Mouse (Mus musculus): Measurements from ENCODE around the gene Hes5.
A peak's percentile ranks its signal among the peaks of the same experiment; 100 is the strongest.

Gene Hes5

GRCm38 (mm10) chr4:154960690-154961225, at the start of gene Hes5:
Hes5 (plus strand) TSS chr4:154960923.
- peak; percentile 67 to 79 for DNase-seq

GRCm38 (mm10) chr4:154911644-154912043, 49.1 kb upstream of the Hes5 start:
- DNase-seq: no peak

DNA sequence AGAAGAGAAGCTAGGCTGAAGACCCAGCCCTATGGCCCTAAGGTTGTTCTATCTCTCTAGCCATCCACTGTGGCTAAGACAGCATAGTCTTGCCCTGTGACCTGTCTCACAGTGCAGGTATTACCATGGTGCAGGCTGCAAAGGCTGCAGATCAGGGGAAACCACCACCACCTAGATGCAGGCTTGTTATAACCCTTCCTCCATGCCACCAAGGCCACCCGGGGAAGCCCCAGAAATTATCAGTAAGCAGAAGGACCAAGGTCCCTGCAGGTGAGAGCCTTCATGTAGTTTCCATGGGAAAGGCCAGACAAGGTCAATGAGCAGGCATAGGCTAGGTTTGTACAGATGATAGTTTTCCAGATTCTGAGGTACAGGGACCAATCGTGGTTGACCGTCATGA, 46.9 kb upstream of the Hes5 start:
- no peak for DNase-seq

GRCm38 (mm10) chr4:154914252-154914651, 46.5 kb upstream of the Hes5 start:
- no peak for DNase-seq

DNA sequence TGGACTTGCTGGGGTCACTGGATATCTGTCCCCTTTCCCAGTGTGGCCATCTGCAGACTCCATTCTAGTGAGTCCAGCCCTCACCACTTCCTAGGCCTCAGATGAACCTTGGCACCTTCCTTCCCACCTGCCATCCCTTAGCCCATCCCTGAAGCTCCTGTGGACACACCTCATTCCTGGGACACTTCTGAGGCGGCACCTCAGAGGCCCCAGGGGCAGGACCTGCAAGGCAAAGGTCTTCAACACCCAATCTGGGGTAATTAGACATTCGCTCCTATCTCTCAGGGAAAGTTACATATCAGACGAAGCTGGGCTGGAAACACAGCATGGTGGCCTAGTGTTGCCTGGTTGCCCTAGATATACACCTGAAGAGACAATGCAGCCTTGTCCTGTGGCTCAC, 46.0 kb upstream of the Hes5 start:
- DNase-seq: no peak

DNA sequence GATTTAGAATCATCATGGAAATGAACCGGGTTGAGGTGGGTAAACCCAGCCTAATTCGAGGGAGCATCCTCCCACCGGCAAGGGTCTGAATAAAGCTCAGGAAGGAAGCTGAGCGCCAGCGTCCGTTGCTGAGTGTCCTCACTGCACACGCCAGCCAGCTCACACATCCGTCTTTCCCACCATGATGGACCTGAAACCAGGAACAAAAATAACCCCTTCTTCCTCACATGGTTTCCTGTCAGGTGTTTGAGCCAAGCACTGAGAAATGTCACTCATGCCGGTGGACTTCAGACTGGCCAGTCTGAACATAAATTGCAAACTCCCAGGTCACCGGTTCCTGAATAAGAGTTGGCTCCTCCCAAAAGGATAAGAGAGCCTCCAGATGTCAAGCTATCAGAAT, 45.4 kb upstream of the Hes5 start:
- no peak for DNase-seq

- no peak for DNase-seq
Observed at GRCm38 (mm10) chr4:154916662-154917061, 44.1 kb upstream of the Hes5 start.

GRCm38 (mm10) chr4:154922291-154922690, 38.4 kb upstream of the Hes5 start:
- peak; percentile 56 to 58 for DNase-seq

GRCm38 (mm10) chr4:154922931-154923330, 37.8 kb upstream of the Hes5 start:
- no peak for DNase-seq

DNA sequence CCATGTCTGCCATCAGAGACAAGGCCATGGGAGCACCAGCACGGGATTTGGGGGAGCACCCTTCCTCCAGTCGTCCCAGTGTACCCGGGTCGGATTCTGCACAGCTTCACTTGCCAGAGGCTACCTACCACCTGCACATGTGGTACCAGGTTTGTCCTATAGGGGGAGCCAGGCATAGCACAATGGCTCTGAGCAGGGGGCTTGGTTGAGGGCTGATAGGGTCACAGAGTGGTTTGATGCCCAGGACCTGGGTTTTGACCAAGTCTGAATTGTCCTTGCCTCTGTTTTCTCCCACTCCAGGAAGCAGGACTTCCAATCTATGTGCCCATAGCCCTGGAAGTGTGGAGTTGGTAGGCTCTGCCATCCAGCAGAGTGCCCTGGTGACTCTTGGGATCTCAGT, 35.3 kb upstream of the Hes5 start:
- DNase-seq: peak in 1 of 2 experiments; percentile 38

- no peak for DNase-seq
Observed at GRCm38 (mm10) chr4:154926969-154927898, 33.5 kb upstream of the Hes5 start.

DNA sequence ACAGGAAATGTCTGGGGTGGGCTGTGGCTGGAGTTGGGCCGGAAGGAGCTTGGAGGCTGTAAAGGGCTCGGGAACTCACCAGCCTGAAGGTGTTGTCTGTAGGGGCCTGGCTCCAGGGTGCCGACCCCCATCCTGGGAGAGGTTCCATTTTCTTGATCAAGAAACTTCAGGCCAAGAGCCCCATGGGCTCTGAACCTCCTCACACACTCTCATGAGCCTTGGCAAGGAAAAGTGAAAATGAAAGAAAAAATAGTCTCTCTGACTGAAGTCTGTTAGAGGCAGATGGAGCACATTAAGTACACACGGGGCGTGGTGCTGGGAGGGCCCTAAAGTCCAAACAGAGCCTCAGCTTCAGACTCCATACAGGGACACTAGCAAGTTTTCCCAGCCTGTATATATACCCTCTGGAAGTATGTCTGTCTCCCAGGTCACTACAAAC, 32.8 kb upstream of the Hes5 start:
- no peak for DNase-seq

DNA sequence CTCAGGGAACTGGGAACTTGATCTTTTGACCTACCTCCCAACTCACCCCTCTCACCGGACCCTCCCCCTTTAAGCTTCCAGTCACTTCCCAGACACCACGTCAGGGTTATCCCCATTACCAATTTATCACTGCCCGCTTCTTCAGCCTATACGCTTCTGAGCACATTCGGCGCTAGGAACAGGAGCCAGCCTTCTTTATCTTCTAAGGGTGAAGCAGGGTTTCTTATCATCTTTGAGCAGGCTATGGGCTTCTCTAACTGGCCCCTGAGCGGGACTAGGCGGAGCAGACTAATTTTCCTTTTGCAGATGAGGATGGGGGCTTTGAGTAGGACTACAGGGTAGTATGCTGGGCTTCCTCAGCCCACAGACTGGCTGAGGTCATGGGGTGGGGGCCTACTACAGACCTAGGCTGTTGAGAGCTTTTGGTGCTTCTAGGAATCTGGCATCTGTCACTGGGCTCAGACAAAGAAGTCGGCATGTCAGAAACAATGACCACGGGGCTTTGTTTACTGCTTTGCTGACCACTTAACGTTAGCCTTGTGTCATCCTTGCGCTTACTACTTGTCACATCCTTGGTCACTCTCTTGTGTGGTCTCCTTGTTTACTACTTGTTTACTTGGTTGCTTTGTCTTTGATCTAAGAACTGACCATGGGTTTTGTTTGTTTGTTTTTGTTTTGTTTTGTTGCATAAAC, 32.2 kb upstream of the Hes5 start, which contains the start of gene Tnfrsf14:
Tnfrsf14 (minus strand) TSS at position 169 of the 693 bp plus-strand sequence.
- DNase-seq: no peak

- DNase-seq: no peak
Observed at GRCm38 (mm10) chr4:154929088-154929660, 31.5 kb upstream of the Hes5 start.

DNA sequence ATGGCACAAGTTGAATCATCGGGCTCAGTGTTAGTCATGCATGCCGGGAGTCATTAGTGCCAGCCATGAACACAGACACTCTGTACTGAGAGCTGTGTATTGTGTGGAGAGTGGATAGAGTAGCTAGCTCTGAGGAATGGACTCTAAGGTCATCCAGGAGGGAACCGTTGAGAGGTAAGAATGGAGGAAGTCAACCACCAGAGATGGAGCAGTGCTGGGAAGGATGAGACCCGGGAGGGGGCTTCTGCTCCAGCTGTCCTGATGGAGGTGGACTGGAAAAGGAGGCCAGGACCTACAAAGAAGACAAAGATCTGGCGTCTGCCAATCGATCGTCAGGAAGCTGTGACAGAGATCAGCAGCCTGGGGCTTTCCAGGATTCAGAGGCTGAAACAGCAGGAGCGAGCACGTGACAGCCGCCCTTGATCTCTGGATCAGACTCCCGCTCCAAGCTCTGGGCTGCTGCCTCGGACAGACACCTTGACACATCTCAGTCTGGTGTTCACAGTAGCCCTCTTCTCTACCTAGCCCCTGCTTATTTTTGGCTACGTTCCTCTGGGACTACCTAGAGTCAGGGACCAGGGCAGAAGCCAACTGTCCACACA, 27.3 kb upstream of the Hes5 start:
- DNase-seq: no peak

- DNase-seq: no peak
Observed at GRCm38 (mm10) chr4:154934800-154935199, 25.9 kb upstream of the Hes5 start.

DNA sequence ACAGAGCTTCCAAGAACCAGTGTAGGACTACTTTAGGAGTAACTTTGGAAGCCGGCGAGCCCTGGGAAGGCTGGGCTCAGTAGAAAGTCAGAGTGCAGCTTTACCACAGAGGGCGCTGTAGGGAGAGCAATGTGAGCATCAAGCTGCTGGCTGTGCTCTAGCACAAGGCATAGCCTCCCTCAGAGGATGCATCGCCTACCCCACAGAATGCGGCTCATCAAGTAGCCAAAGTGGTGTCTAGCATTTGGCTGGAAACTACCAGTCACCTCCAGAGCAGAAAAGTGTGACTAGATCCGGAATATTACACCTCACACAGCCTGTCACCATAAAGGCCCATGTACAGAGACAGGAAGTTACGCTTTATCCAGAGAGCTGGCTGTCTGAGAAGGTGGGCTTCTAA, 24.9 kb upstream of the Hes5 start:
- DNase-seq: no peak

- no peak for DNase-seq
Observed at GRCm38 (mm10) chr4:154936542-154937255, 24.0 kb upstream of the Hes5 start.

DNA sequence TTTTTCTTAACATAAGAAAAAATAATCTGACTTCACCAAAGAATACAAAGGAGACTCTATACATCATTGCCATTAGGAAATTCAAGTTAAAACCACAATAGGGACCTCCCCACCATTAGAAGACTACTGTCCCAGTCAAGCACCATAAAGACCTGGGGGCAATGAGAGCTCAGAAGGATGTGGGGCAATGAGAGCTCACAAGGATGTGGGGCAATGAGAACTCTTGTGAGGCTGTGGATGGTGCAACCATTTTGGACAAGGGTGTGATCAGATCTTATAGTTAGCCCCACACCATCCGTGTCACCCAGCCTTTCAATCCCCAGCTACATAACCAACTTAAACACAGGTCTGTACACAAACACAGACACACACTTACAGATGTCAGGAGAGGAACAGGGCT, 23.0 kb upstream of the Hes5 start:
- no peak for DNase-seq

GRCm38 (mm10) chr4:154940156-154940555, 20.6 kb upstream of the Hes5 start:
- no peak for DNase-seq

DNA sequence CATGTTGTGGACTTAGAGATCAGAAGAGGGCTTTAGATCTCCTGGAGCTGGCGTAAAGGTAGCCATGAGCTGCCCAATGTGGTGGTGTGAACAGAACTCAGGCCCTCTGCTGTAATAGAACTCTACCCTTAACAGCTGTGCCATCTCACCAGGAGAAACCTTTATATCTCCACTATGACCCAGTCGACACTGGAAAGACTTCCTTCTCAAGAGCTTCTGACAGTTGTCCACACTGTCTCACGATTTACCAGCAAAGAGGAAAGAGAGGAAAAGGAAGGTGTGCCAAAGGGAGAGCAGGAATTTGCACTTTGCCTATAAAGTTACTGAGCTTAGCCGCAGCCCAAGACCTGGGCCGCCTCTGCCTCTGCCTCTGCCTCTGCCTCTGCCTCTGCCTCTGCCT, 18.9 kb upstream of the Hes5 start:
- no peak for DNase-seq
